Mouse (Mus musculus): ENCODE measurements around the gene Wdr72. TPM values are rescaled to one million over a fixed set of nuclear protein-coding genes. Genes with fewer than 3 reads are reported as not detected.

Wdr72 gene
- total RNA-seq, 2 experiments from 2014 or later, result 0.22 TPM; not detected in 1

Other genes with a start within 250 kb of the Wdr72 start
- 1 to 10 TPM; 5.7 to 6.1 TPM for gene Unc13c, start 141.4 kb upstream of the Wdr72 start, total RNA-seq (2021)

Measured in layer of hippocampus, postnatal 25 days (tissue).